Mouse (Mus musculus): ENCODE measurements around the gene Nup133.
A peak's percentile ranks its signal among the peaks of the same experiment; 100 is the strongest.
"Not testable (repeated sequence)": the region's sequence is repeated elsewhere in the genome, so short reads cannot be mapped to it uniquely, and the experiment has no call there.

Gene Nup133

GRCm38 (mm10) chr8:123948942-123949685 is at the start of gene Nup133:
Nup133 (minus strand) TSS chr8:123949265.
- peak; percentile 99 for DNase-seq

- DNase-seq, result no peak
These were observed 44.9 kb upstream of the Nup133 start for GRCm38 (mm10) chr8:123993997-123994396.

- no peak for DNase-seq
These were observed 44.5 kb upstream of the Nup133 start for GRCm38 (mm10) chr8:123993597-123993996.

- DNase-seq, result no peak
These were observed 43.5 kb upstream of the Nup133 start for GRCm38 (mm10) chr8:123992587-123992986.

GRCm38 (mm10) chr8:123990277-123991049 is 41.4 kb upstream of the Nup133 start:
- DNase-seq, result no peak

- DNase-seq, result no peak
These were observed 40.1 kb upstream of the Nup133 start for GRCm38 (mm10) chr8:123989128-123989527.

GRCm38 (mm10) chr8:123988605-123989038 is 39.6 kb upstream of the Nup133 start:
- no peak for DNase-seq

- peak; percentile 88 for DNase-seq
These were observed 33.8 kb upstream of the Nup133 start, which contains the start of gene Abcb10 for GRCm38 (mm10) chr8:123982826-123983400. Abcb10 (minus strand) TSS chr8:123983122.

GRCm38 (mm10) chr8:123982291-123982793 is 33.3 kb upstream of the Nup133 start:
- DNase-seq, result peak; percentile 50

GRCm38 (mm10) chr8:123981674-123982073 is 32.6 kb upstream of the Nup133 start:
- peak; percentile 35 for DNase-seq

GRCm38 (mm10) chr8:123980239-123980638 is 31.2 kb upstream of the Nup133 start:
- no peak for DNase-seq

GRCm38 (mm10) chr8:123978926-123979325 is 29.9 kb upstream of the Nup133 start:
- DNase-seq, result no peak

GRCm38 (mm10) chr8:123978166-123978838 is 29.2 kb upstream of the Nup133 start:
- peak; percentile 46 for DNase-seq

GRCm38 (mm10) chr8:123977499-123977898 is 28.4 kb upstream of the Nup133 start:
- peak; percentile 19 for DNase-seq

- no peak for DNase-seq
These were observed 24.4 kb upstream of the Nup133 start for GRCm38 (mm10) chr8:123973495-123973894.

GRCm38 (mm10) chr8:123966896-123967295 is 17.8 kb upstream of the Nup133 start:
- peak; percentile 21 for DNase-seq

GRCm38 (mm10) chr8:123961371-123961770 is 12.3 kb upstream of the Nup133 start:
- DNase-seq, result no peak

GRCm38 (mm10) chr8:123960556-123960955 is 11.5 kb upstream of the Nup133 start:
- not testable (repeated sequence) for DNase-seq

GRCm38 (mm10) chr8:123960056-123960455 is 11.0 kb upstream of the Nup133 start:
- no peak for DNase-seq

GRCm38 (mm10) chr8:123959473-123959872 is 10.4 kb upstream of the Nup133 start:
- no peak for DNase-seq

GRCm38 (mm10) chr8:123958130-123958529 is 9.1 kb upstream of the Nup133 start:
- DNase-seq, result no peak

- DNase-seq, result no peak
These were observed 5.2 kb upstream of the Nup133 start for GRCm38 (mm10) chr8:123954246-123954645.

- no peak for DNase-seq
These were observed 4.6 kb upstream of the Nup133 start for GRCm38 (mm10) chr8:123953686-123954085.
